Mouse (Mus musculus): Measurements from ENCODE around the gene Heg1.

Gene Heg1

GRCm38 (mm10) chr16:33677901-33678300, 6.3 kb upstream of the Heg1 start:
- no peak for DNase-seq

- DNase-seq, result no peak
These were observed 3.9 kb upstream of the Heg1 start for GRCm38 (mm10) chr16:33680271-33680670.

- no peak for DNase-seq
These were observed 3.4 kb upstream of the Heg1 start for GRCm38 (mm10) chr16:33680816-33681215.

- no peak for DNase-seq
These were observed 2.5 kb upstream of the Heg1 start for GRCm38 (mm10) chr16:33681661-33682060.

GRCm38 (mm10) chr16:33682651-33683050, 1.5 kb upstream of the Heg1 start:
- DNase-seq, result no peak

- DNase-seq, result no peak
These were observed 686 bp upstream of the Heg1 start for GRCm38 (mm10) chr16:33683206-33684161.

- DNase-seq, result no peak
These were observed 832 bp downstream of the Heg1 start for GRCm38 (mm10) chr16:33684703-33685701.

- no peak for DNase-seq
These were observed 1.9 kb downstream of the Heg1 start for GRCm38 (mm10) chr16:33686056-33686455.

- DNase-seq, result peak; percentile 32 to 61
These were observed 3.6 kb downstream of the Heg1 start for GRCm38 (mm10) chr16:33687724-33688123.

GRCm38 (mm10) chr16:33690975-33691747, 7.0 kb downstream of the Heg1 start:
- DNase-seq, result no peak

- DNase-seq, result no peak
These were observed 9.4 kb downstream of the Heg1 start for GRCm38 (mm10) chr16:33693553-33693952.

GRCm38 (mm10) chr16:33696811-33697575, 12.8 kb downstream of the Heg1 start:
- no peak for DNase-seq

- no peak for DNase-seq
These were observed 13.6 kb downstream of the Heg1 start for GRCm38 (mm10) chr16:33697576-33698276.

- no peak for DNase-seq
These were observed 14.2 kb downstream of the Heg1 start for GRCm38 (mm10) chr16:33698277-33698790.

GRCm38 (mm10) chr16:33700584-33700983, 16.4 kb downstream of the Heg1 start:
- DNase-seq, result no peak

- no peak for DNase-seq
These were observed 17.7 kb downstream of the Heg1 start for GRCm38 (mm10) chr16:33701872-33702271.

GRCm38 (mm10) chr16:33704289-33704688, 20.1 kb downstream of the Heg1 start:
- DNase-seq, result no peak

- DNase-seq, result no peak
These were observed 21.1 kb downstream of the Heg1 start for GRCm38 (mm10) chr16:33705258-33705657.

GRCm38 (mm10) chr16:33706111-33706890, 22.1 kb downstream of the Heg1 start:
- no peak for DNase-seq

- DNase-seq, result peak; percentile 24 to 31
These were observed 23.9 kb downstream of the Heg1 start for GRCm38 (mm10) chr16:33708031-33708430.
